Mouse (Mus musculus) retina, adult 2 months (tissue): ENCODE measurements at regions not wholly inside any gene's neighbourhood (a gene's known extent, or its start where the extent isn't known, plus 50 kb on each side); places are given as distances from the start of the nearest gene placed in this dataset.

Experiments
- DNase-seq: peaks from one replicate; pipeline ENCODE4 v3.0.0-alpha.2; 2012; ENCODE audit warnings: low read depth, low spot score

- no peak for DNase-seq
Measured at GRCm38 (mm10) chr2:161470844-161471243, 362.0 kb upstream of the Chd6 start.

GRCm38 (mm10) chr2:161470025-161470424 lies 361.1 kb upstream of the Chd6 start:
- DNase-seq: peak; percentile 37

GRCm38 (mm10) chr2:161467035-161467434 lies 358.2 kb upstream of the Chd6 start:
- no peak for DNase-seq

GRCm38 (mm10) chr2:161460600-161460999 lies 351.7 kb upstream of the Chd6 start:
- no peak for DNase-seq

GRCm38 (mm10) chr2:161454466-161454865 lies 345.6 kb upstream of the Chd6 start:
- DNase-seq: no peak

- no peak for DNase-seq
Measured at GRCm38 (mm10) chr2:161433816-161434215, 324.9 kb upstream of the Chd6 start.

- DNase-seq: no peak
Measured at GRCm38 (mm10) chr2:161429294-161429693, 320.4 kb upstream of the Chd6 start.

GRCm38 (mm10) chr2:161425587-161425986 lies 316.7 kb upstream of the Chd6 start:
- DNase-seq: no peak

GRCm38 (mm10) chr2:161418062-161418461 lies 309.2 kb upstream of the Chd6 start:
- no peak for DNase-seq

GRCm38 (mm10) chr2:161416218-161416927 lies 307.5 kb upstream of the Chd6 start:
- DNase-seq: no peak

- DNase-seq: no peak
Measured at GRCm38 (mm10) chr2:161408306-161408705, 299.4 kb upstream of the Chd6 start.

- no peak for DNase-seq
Measured at GRCm38 (mm10) chr2:161405847-161406384, 297.0 kb upstream of the Chd6 start.

- no peak for DNase-seq
Measured at GRCm38 (mm10) chr2:161398061-161398460, 289.2 kb upstream of the Chd6 start.

GRCm38 (mm10) chr2:161390954-161391690 lies 282.2 kb upstream of the Chd6 start:
- DNase-seq: no peak

- no peak for DNase-seq
Measured at GRCm38 (mm10) chr2:161389318-161389835, 280.5 kb upstream of the Chd6 start.

GRCm38 (mm10) chr2:161387054-161387453 lies 278.2 kb upstream of the Chd6 start:
- DNase-seq: no peak

- no peak for DNase-seq
Measured at GRCm38 (mm10) chr2:161382411-161382810, 273.5 kb upstream of the Chd6 start.

GRCm38 (mm10) chr2:161378313-161378712 lies 269.4 kb upstream of the Chd6 start:
- DNase-seq: no peak

GRCm38 (mm10) chr2:161362325-161362724 lies 253.4 kb upstream of the Chd6 start:
- no peak for DNase-seq

GRCm38 (mm10) chr2:161349110-161349509 lies 240.2 kb upstream of the Chd6 start:
- DNase-seq: no peak

- DNase-seq: no peak
Measured at GRCm38 (mm10) chr2:161344018-161344417, 235.1 kb upstream of the Chd6 start.

- DNase-seq: no peak
Measured at GRCm38 (mm10) chr2:161342648-161343047, 233.8 kb upstream of the Chd6 start.
